Comparison of ENCODE assay signal across 25 mouse cellular contexts in genomic region chr15:10656146-10656545, GRCm38 (mm10). TPM values are rescaled to one million over a fixed set of nuclear protein-coding genes. Genes with fewer than 3 reads are reported as not detected.
DNase-seq lines count a peak whose midpoint lies in the region; ATAC-seq lines count a peak whose summit lies in the region.
"Had no signal": no experiment of that assay in that cellular context is flagged by ENCODE, and none has a peak within 500 bp of the region (broad histone marks: within the 10 kb centered on the region; RNA-seq: fewer than 3 reads in every experiment).

No protein-coding gene starts in this region.

- H3K36me3 ChIP-seq in heart, embryonic 11.5 days (ENCODE audit: control insufficient read depth, insufficient read depth, low read length): no peaks in the 10 kb centered on the region
- H3K36me3 ChIP-seq in midbrain, embryonic 10.5 days: peaks cover 51% of the 10 kb centered on the region
- no peaks in the 10 kb centered on the region for H3K36me3 ChIP-seq in midbrain, embryonic 14.5 days (ENCODE audit: control insufficient read depth, insufficient read depth, low read length)
- peaks cover 23% of the 10 kb centered on the region for H3K36me3 ChIP-seq in forebrain, embryonic 10.5 days (replicated peaks)
- no peaks in the 10 kb centered on the region for H3K36me3 ChIP-seq in forebrain, embryonic 15.5 days
- H3K36me3 ChIP-seq: G1E; heart, embryonic 15.5 days; liver, embryonic 15.5 days had no signal

- no peak overlapping the region for H3K4me3 ChIP-seq in heart, embryonic 11.5 days (ENCODE audit: low read depth, low read length)
- H3K4me3 ChIP-seq in midbrain, embryonic 10.5 days: no peak overlapping the region
- no peak overlapping the region for H3K4me3 ChIP-seq in midbrain, embryonic 14.5 days (replicated peaks; ENCODE audit: low read depth, low read length)
- no peak overlapping the region for H3K4me3 ChIP-seq in forebrain, embryonic 10.5 days
- H3K4me3 ChIP-seq in forebrain, embryonic 15.5 days: no peak overlapping the region
- H3K4me3 ChIP-seq: heart, embryonic 15.5 days; left cerebral cortex, adult 2 months; limb, embryonic 12.5 days; liver, embryonic 15.5 days had no signal

- no peak overlapping the region for H3K9ac ChIP-seq in heart, embryonic 11.5 days (ENCODE audit: low read depth, low read length)
- no peak overlapping the region for H3K9ac ChIP-seq in midbrain, embryonic 14.5 days (replicated peaks; ENCODE audit: low read length)
- no peak overlapping the region for H3K9ac ChIP-seq in forebrain, embryonic 15.5 days (replicated peaks)
- H3K9ac ChIP-seq: heart, embryonic 15.5 days; limb, embryonic 12.5 days; liver, embryonic 15.5 days; lung, embryonic 14.5 days had no signal

- H3K9me3 ChIP-seq in heart, embryonic 11.5 days (replicated peaks; ENCODE audit: control insufficient read depth, low read length): no peaks in the 10 kb centered on the region
- 0 out of 2 replicates have a peak, but pooled peaks cover 4% of the 10 kb centered on the region for H3K9me3 ChIP-seq in midbrain, embryonic 10.5 days (replicated peaks)
- no peaks in the 10 kb centered on the region for H3K9me3 ChIP-seq in midbrain, embryonic 14.5 days (ENCODE audit: control insufficient read depth, low read length)
- no peaks in the 10 kb centered on the region for H3K9me3 ChIP-seq in forebrain, embryonic 10.5 days
- H3K9me3 ChIP-seq in forebrain, embryonic 15.5 days: no peaks in the 10 kb centered on the region
- H3K9me3 ChIP-seq: G1E; heart, embryonic 15.5 days; limb, embryonic 12.5 days; liver, embryonic 15.5 days had no signal

- no peak overlapping the region for H3K27ac ChIP-seq in heart, embryonic 11.5 days (ENCODE audit: low read depth, low read length)
- peak overlapping the region; percentile 55; the same call in 1 of the 2 replicates for H3K27ac ChIP-seq in midbrain, embryonic 10.5 days (replicated peaks)
- H3K27ac ChIP-seq in midbrain, embryonic 14.5 days (replicated peaks; ENCODE audit: low read depth, low read length): no peak overlapping the region
- peak overlapping the region; percentile 60; the same call in 1 of the 2 replicates for H3K27ac ChIP-seq in forebrain, embryonic 10.5 days
- peak overlapping the region; percentile 55 for H3K27ac ChIP-seq in forebrain, embryonic 15.5 days (replicated peaks)
- H3K27ac ChIP-seq: heart, embryonic 15.5 days; left cerebral cortex, adult 2 months; limb, embryonic 12.5 days; liver, embryonic 15.5 days had no signal

- peak; percentile 75 for DNase-seq in heart, adult 11 months
- DNase-seq in midbrain, embryonic 10.5 days (ENCODE audit: low spot score): no peak
- no peak for DNase-seq in midbrain, embryonic 14.5 days
- DNase-seq in forebrain, embryonic 10.5 days (ENCODE audit: extremely low spot score, low spot score): no peak
- no peak for DNase-seq in kidney, adult 9 months
- no peak for DNase-seq in adrenal gland, adult 8-10 months
- DNase-seq: adrenal gland, postnatal 25 days; cerebellum, adult 2 months; cerebellum, postnatal 14 days; gastrocnemius, postnatal 10 days; kidney, postnatal 25 days; lung, embryonic 14.5 days; lung, postnatal 14 days; right cerebral cortex, adult 18-20 months; spleen, adult 18-20 months; thymus, postnatal 14 days had no signal

- no peaks in the 10 kb centered on the region for H3K27me3 ChIP-seq in heart, embryonic 11.5 days (ENCODE audit: control insufficient read depth, insufficient read depth, low read length)
- H3K27me3 ChIP-seq in midbrain, embryonic 10.5 days (ENCODE audit: low read depth, poor library complexity, severe bottlenecking): no peaks in the 10 kb centered on the region
- H3K27me3 ChIP-seq in midbrain, embryonic 14.5 days (ENCODE audit: control insufficient read depth, insufficient read depth, low read length): no peaks in the 10 kb centered on the region
- H3K27me3 ChIP-seq in forebrain, embryonic 10.5 days (ENCODE audit: poor library complexity, severe bottlenecking): no peaks in the 10 kb centered on the region; the same call in 1 of the 2 replicates
- no peaks in the 10 kb centered on the region for H3K27me3 ChIP-seq in forebrain, embryonic 15.5 days
- H3K27me3 ChIP-seq: limb, embryonic 12.5 days; liver, embryonic 15.5 days; Patski had no signal

- no peaks in the 10 kb centered on the region for H3K4me1 ChIP-seq in heart, embryonic 11.5 days (ENCODE audit: control insufficient read depth, insufficient read depth, low read length)
- H3K4me1 ChIP-seq in midbrain, embryonic 10.5 days: peaks cover 18% of the 10 kb centered on the region
- no peaks in the 10 kb centered on the region for H3K4me1 ChIP-seq in midbrain, embryonic 14.5 days (ENCODE audit: control insufficient read depth, insufficient read depth, low read length)
- peaks cover 27% of the 10 kb centered on the region for H3K4me1 ChIP-seq in forebrain, embryonic 10.5 days
- H3K4me1 ChIP-seq in forebrain, embryonic 15.5 days: peaks cover 26% of the 10 kb centered on the region
- H3K4me1 ChIP-seq: heart, embryonic 15.5 days; liver, embryonic 15.5 days had no signal

- ATAC-seq in heart, embryonic 11.5 days (replicated peaks; ENCODE audit: insufficient number of reproducible peaks, low FRiP score, low TSS enrichment): no peak
- no peak for ATAC-seq in midbrain, embryonic 14.5 days (ENCODE audit: low FRiP score, low TSS enrichment)
- ATAC-seq in forebrain, embryonic 15.5 days (replicated peaks): peak; percentile 46
- ATAC-seq: intestine, postnatal 0 days; Patski had no signal

- no peak overlapping the region for H3K4me2 ChIP-seq in heart, embryonic 11.5 days
- H3K4me2 ChIP-seq in midbrain, embryonic 14.5 days (ENCODE audit: low read length): no peak overlapping the region
- no peak overlapping the region for H3K4me2 ChIP-seq in forebrain, embryonic 15.5 days (replicated peaks)
- H3K4me2 ChIP-seq: heart, embryonic 15.5 days; limb, embryonic 12.5 days; liver, embryonic 15.5 days; lung, embryonic 14.5 days had no signal

- 83% methylated on average over 5 of the region's 5 CpGs for WGBS in heart, embryonic 11.5 days (ENCODE audit: insufficient replicate concordance)
- 89% methylated on average over 5 of the region's 5 CpGs for WGBS in midbrain, embryonic 10.5 days
- WGBS in midbrain, embryonic 14.5 days: 68% methylated on average over 5 of the region's 5 CpGs
- WGBS in forebrain, embryonic 10.5 days: 83% methylated on average over 5 of the region's 5 CpGs
- 26% methylated on average over 5 of the region's 5 CpGs for WGBS in forebrain, embryonic 15.5 days

RNA-seq across cellular contexts. Expression of gene Rai14, which starts 58.3 kb away (rescaled TPM):
- 30.5 and 30.6 TPM in 2 replicates for polyA plus RNA-seq in heart, embryonic 11.5 days (2014; fragmentation: Nextera tagmentation; extraction: Ambion mirVana)
- polyA plus RNA-seq in midbrain, embryonic 10.5 days (2016; fragmentation: Nextera tagmentation; extraction: Ambion mirVana): 63.5 and 73.5 TPM in 2 replicates
- 10.5 and 20.5 TPM in 2 replicates for polyA plus RNA-seq in midbrain, embryonic 14.5 days (2014; fragmentation: Nextera tagmentation; extraction: Ambion mirVana)
- polyA plus RNA-seq in forebrain, embryonic 10.5 days (2016; fragmentation: Nextera tagmentation; extraction: Ambion mirVana): 47.8 and 50.5 TPM in 2 replicates
- 37.4 and 38.2 TPM in 2 replicates for polyA plus RNA-seq in forebrain, embryonic 15.5 days (2015; fragmentation: Nextera tagmentation; extraction: Ambion mirVana)
- total RNA-seq in adrenal gland, adult 8-10 months (2022): 10 to 100 TPM; 23.7 to 42.1 (median 28.6) TPM
- polyA plus RNA-seq: G1E had no signal

Comparison
In these comparisons a context has a peak if more than half of its experiments do, and no peak if none do; other contexts are left out.
1. H3K27ac ChIP-seq: peak in midbrain, embryonic 10.5 days (single experiment), forebrain, embryonic 10.5 days (single experiment) and forebrain, embryonic 15.5 days (single experiment); none in heart, embryonic 11.5 days (single experiment) and midbrain, embryonic 14.5 days (single experiment).